Mouse (Mus musculus): ENCODE results near the gene Iqck. TPM values are rescaled to one million over a fixed set of nuclear protein-coding genes. Genes with fewer than 3 reads are reported as not detected.

Gene Iqck
- total and polyA plus RNA-seq, 3 experiments, result 0.29 to 0.70 (median 0.32) TPM

DNA sequence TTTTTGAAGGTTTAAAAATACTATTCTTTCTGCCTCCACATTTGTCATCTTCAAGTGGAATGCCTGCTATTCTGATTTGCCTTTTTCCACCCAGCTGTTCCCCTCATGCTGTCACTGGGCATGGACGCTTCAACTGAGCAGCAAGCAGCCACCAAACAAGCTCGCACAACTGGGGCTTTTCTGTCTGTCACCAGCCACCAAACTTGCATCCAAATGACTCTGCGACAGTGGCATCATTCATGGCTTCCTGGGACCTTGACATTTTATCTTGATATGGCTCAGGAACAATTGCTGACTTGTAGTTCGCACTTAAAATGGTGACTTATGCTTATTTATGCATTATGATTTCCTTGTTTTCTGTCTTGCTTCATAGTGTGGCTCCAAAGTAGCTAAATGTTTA lies 29.4 kb downstream of the Iqck start:
- Histone ChIP-seq H3K4me1 (ENCODE audit: control insufficient read depth, insufficient read depth, low read length) (no peaks in the 10 kb centered on the region; the same call in 1 of the 2 replicates), H3K9ac (ENCODE audit: low read depth, low read length) (no peak overlapping the region), H3K27me3 (ENCODE audit: control insufficient read depth, insufficient read depth, low read length) (no peaks in the 10 kb centered on the region), H3K27ac (no peak overlapping the region), H3K4me3 (no peak overlapping the region), H3K79me2 (replicated peaks; ENCODE audit: control insufficient read depth, insufficient read depth, low read length) (no peaks in the 10 kb centered on the region), H3K36me3 (ENCODE audit: control insufficient read depth, insufficient read depth, low read length) (no peaks in the 10 kb centered on the region)
- WGBS, result 81% methylated on average over 4 of the region's 4 CpGs
- TF ChIP-seq EP300 (IDR thresholded peaks at IDR 0.05; ENCODE audit: insufficient read depth, low read depth, low read length), result no peak
- TF ChIP-seq CTCF (IDR thresholded peaks at IDR 0.05), result no peak
- TF ChIP-seq POLR2A (IDR thresholded peaks at IDR 0.05; ENCODE audit: insufficient read depth, low read depth, low read length), result no peak
- intact Hi-C loops (cut with DNase I), result loop anchor here (5.0 kb wide), 1 partner anchor 42 kb away; no protein-coding TSS in a partner anchor
- no peak for DNase-seq

- Histone ChIP-seq H3K79me2 (replicated peaks; ENCODE audit: control insufficient read depth, insufficient read depth, low read length) (no peaks in the 10 kb centered on the region), H3K36me3 (ENCODE audit: control insufficient read depth, insufficient read depth, low read length) (no peaks in the 10 kb centered on the region), H3K4me1 (ENCODE audit: control insufficient read depth, insufficient read depth, low read length) (no peaks in the 10 kb centered on the region; the same call in 1 of the 2 replicates), H3K27ac (no peak overlapping the region), H3K4me3 (no peak overlapping the region), H3K27me3 (ENCODE audit: control insufficient read depth, insufficient read depth, low read length) (no peaks in the 10 kb centered on the region), H3K9ac (ENCODE audit: low read depth, low read length) (no peak overlapping the region)
- no peak for DNase-seq
- WGBS, result 82% methylated on average over 6 of the region's 6 CpGs
- intact Hi-C loops (cut with DNase I), result loop anchor here (5.0 kb wide), 1 partner anchor 40 kb away; no protein-coding TSS in a partner anchor
- TF ChIP-seq POLR2A (IDR thresholded peaks at IDR 0.05; ENCODE audit: insufficient read depth, low read depth, low read length), result no peak
- TF ChIP-seq CTCF (IDR thresholded peaks at IDR 0.05), result no peak
- no peak for TF ChIP-seq EP300 (IDR thresholded peaks at IDR 0.05; ENCODE audit: insufficient read depth, low read depth, low read length)
Observed at GRCm38 (mm10) chr7:118887303-118888055, 31.9 kb downstream of the Iqck start.

- TF ChIP-seq POLR2A (IDR thresholded peaks at IDR 0.05; ENCODE audit: insufficient read depth, low read depth, low read length) (no peak), EP300 (IDR thresholded peaks at IDR 0.05; ENCODE audit: insufficient read depth, low read depth, low read length) (no peak), CTCF (IDR thresholded peaks at IDR 0.05) (no peak)
- no peak overlapping the region for H3K9ac ChIP-seq (ENCODE audit: low read depth, low read length)
- no peak for DNase-seq
Observed at GRCm38 (mm10) chr7:118889046-118889680, 33.6 kb downstream of the Iqck start.

GRCm38 (mm10) chr7:118895469-118896450 lies 40.2 kb downstream of the Iqck start:
- 56% methylated on average over 10 of the region's 10 CpGs for WGBS
- Histone ChIP-seq H3K9ac (ENCODE audit: low read depth, low read length) (no peak overlapping the region), H3K4me1 (ENCODE audit: control insufficient read depth, insufficient read depth, low read length) (no peaks in the 10 kb centered on the region), H3K27me3 (ENCODE audit: control insufficient read depth, insufficient read depth, low read length) (no peaks in the 10 kb centered on the region), H3K27ac (no peak overlapping the region), H3K36me3 (ENCODE audit: control insufficient read depth, insufficient read depth, low read length) (no peaks in the 10 kb centered on the region), H3K79me2 (replicated peaks; ENCODE audit: control insufficient read depth, insufficient read depth, low read length) (no peaks in the 10 kb centered on the region), H3K4me3 (no peak overlapping the region)
- DNase-seq, result no peak
- TF ChIP-seq POLR2A (IDR thresholded peaks at IDR 0.05; ENCODE audit: insufficient read depth, low read depth, low read length) (no peak), CTCF (IDR thresholded peaks at IDR 0.05) (no peak), EP300 (IDR thresholded peaks at IDR 0.05; ENCODE audit: insufficient read depth, low read depth, low read length) (no peak)
- intact Hi-C loops (cut with DNase I), result no loop called here

More at GRCm38 (mm10) chr7:118889046-118889680, 33.6 kb downstream of the Iqck start:
- Histone ChIP-seq H3K27me3 (ENCODE audit: control insufficient read depth, insufficient read depth, low read length) (no peaks in the 10 kb centered on the region), H3K4me1 (ENCODE audit: control insufficient read depth, insufficient read depth, low read length) (no peaks in the 10 kb centered on the region; the same call in 1 of the 2 replicates), H3K79me2 (replicated peaks; ENCODE audit: control insufficient read depth, insufficient read depth, low read length) (no peaks in the 10 kb centered on the region), H3K4me3 (no peak overlapping the region), H3K36me3 (ENCODE audit: control insufficient read depth, insufficient read depth, low read length) (no peaks in the 10 kb centered on the region), H3K27ac (no peak overlapping the region)
- intact Hi-C loops (cut with DNase I), result loop anchor here (5.0 kb wide), 1 partner anchor 38 kb away; no protein-coding TSS in a partner anchor
- WGBS, result 14% methylated on average over 3 of the region's 3 CpGs

- Histone ChIP-seq H3K79me2 (replicated peaks; ENCODE audit: control insufficient read depth, insufficient read depth, low read length) (no peaks in the 10 kb centered on the region), H3K4me1 (ENCODE audit: control insufficient read depth, insufficient read depth, low read length) (no peaks in the 10 kb centered on the region), H3K4me3 (no peak overlapping the region), H3K27me3 (ENCODE audit: control insufficient read depth, insufficient read depth, low read length) (no peaks in the 10 kb centered on the region), H3K27ac (no peak overlapping the region), H3K9ac (ENCODE audit: low read depth, low read length) (no peak overlapping the region), H3K36me3 (ENCODE audit: control insufficient read depth, insufficient read depth, low read length) (no peaks in the 10 kb centered on the region)
- intact Hi-C loops (cut with DNase I), result no loop called here
- no peak for DNase-seq
- no peak for TF ChIP-seq EP300 (IDR thresholded peaks at IDR 0.05; ENCODE audit: insufficient read depth, low read depth, low read length)
- peak; percentile 34 for TF ChIP-seq CTCF (IDR thresholded peaks at IDR 0.05)
- TF ChIP-seq POLR2A (IDR thresholded peaks at IDR 0.05; ENCODE audit: insufficient read depth, low read depth, low read length), result no peak
Observed at GRCm38 (mm10) chr7:118898063-118898462, 42.5 kb downstream of the Iqck start.

Data from heart, adult 2 months (tissue).